Mouse (Mus musculus) layer of hippocampus, postnatal 14 days (tissue): ENCODE results near the gene Nkain2. TPM values are rescaled to one million over a fixed set of nuclear protein-coding genes. Genes with fewer than 3 reads are reported as not detected.
"Not testable (repeated sequence)": the region's sequence is repeated elsewhere in the genome, so short reads cannot be mapped to it uniquely, and the experiment has no call there.

ENCODE experiments used
- DNase-seq, 2 experiments: peaks; one replicate each; pipeline ENCODE4 v3.0.0; 2021 to 2022; ENCODE audit warnings: low spot score in 2 of 2, mixed read lengths in 1 of 2
- total RNA-seq, 2 experiments: library from RNA; stranded (reverse); gene quantifications; 2 replicates each; pipeline ENCODE4 v1.2.3; 2021

The Nkain2 gene
- total RNA-seq, 2 experiments from 2014 or later = 27.7 to 30.0 TPM

- DNase-seq = no peak
Measured at GRCm38 (mm10) chr10:32182951-32183350, 707.3 kb downstream of the Nkain2 start.

GRCm38 (mm10) chr10:32091354-32091753 lies 798.9 kb downstream of the Nkain2 start:
- DNase-seq = no peak

- DNase-seq = no peak
Measured at GRCm38 (mm10) chr10:32060396-32060795, 829.9 kb downstream of the Nkain2 start.

- DNase-seq = no peak
Measured at GRCm38 (mm10) chr10:32058251-32058650, 832.0 kb downstream of the Nkain2 start.

GRCm38 (mm10) chr10:32052546-32053295 lies 837.5 kb downstream of the Nkain2 start:
- DNase-seq = peak in 1 of 2 experiments; percentile 28

- no peak for DNase-seq
Measured at GRCm38 (mm10) chr10:32052045-32052444, 838.2 kb downstream of the Nkain2 start.

- peak in 1 of 2 experiments; percentile 4 for DNase-seq
Measured at GRCm38 (mm10) chr10:32029996-32030395, 860.3 kb downstream of the Nkain2 start.

GRCm38 (mm10) chr10:32018385-32018784 lies 871.9 kb downstream of the Nkain2 start:
- DNase-seq = no peak

- DNase-seq = no peak
Measured at GRCm38 (mm10) chr10:32001216-32001753, 889.0 kb downstream of the Nkain2 start.

- peak in 1 of 2 experiments; percentile 16 for DNase-seq
Measured at GRCm38 (mm10) chr10:31993205-31993604, 897.1 kb downstream of the Nkain2 start.

- no peak for DNase-seq
Measured at GRCm38 (mm10) chr10:31978387-31978786, 911.9 kb downstream of the Nkain2 start.

- no peak for DNase-seq
Measured at GRCm38 (mm10) chr10:31947178-31947726, 943.0 kb downstream of the Nkain2 start.

GRCm38 (mm10) chr10:31931961-31932360 lies 958.3 kb downstream of the Nkain2 start:
- peak in 1 of 2 experiments; percentile 69 for DNase-seq

- DNase-seq = no peak
Measured at GRCm38 (mm10) chr10:31927657-31928056, 962.6 kb downstream of the Nkain2 start.

GRCm38 (mm10) chr10:31920901-31921300 lies 969.4 kb downstream of the Nkain2 start:
- not testable (repeated sequence) for DNase-seq

- DNase-seq = no peak
Measured at GRCm38 (mm10) chr10:31907488-31907887, 982.8 kb downstream of the Nkain2 start.

- no peak for DNase-seq
Measured at GRCm38 (mm10) chr10:31899501-31899900, 990.8 kb downstream of the Nkain2 start.

GRCm38 (mm10) chr10:31873323-31873895 lies 1016.9 kb downstream of the Nkain2 start:
- DNase-seq = no peak

GRCm38 (mm10) chr10:31868275-31868674 lies 1022.0 kb downstream of the Nkain2 start:
- no peak for DNase-seq

- no peak for DNase-seq
Measured at GRCm38 (mm10) chr10:31827041-31827440, 1063.2 kb downstream of the Nkain2 start.

- peak in 1 of 2 experiments; percentile 12 for DNase-seq
Measured at GRCm38 (mm10) chr10:31812543-31812942, 1077.7 kb downstream of the Nkain2 start.

GRCm38 (mm10) chr10:31742443-31743057 lies 1147.7 kb downstream of the Nkain2 start:
- peak; percentile 35 to 56 for DNase-seq
